Mouse (Mus musculus): ENCODE data around the gene Lum. TPM values are rescaled to one million over a fixed set of nuclear protein-coding genes. Genes with fewer than 3 reads are reported as not detected.

The Lum gene
- polyA plus RNA-seq (2015; fragmentation: Nextera tagmentation; extraction: Ambion mirVana): 9.9 and 13.8 TPM in 2 replicates

GRCm38 (mm10) chr10:97564957-97565856 is at the start of gene Lum:
Gene Lum, plus strand, starts transcription at chr10:97565128.

DNA sequence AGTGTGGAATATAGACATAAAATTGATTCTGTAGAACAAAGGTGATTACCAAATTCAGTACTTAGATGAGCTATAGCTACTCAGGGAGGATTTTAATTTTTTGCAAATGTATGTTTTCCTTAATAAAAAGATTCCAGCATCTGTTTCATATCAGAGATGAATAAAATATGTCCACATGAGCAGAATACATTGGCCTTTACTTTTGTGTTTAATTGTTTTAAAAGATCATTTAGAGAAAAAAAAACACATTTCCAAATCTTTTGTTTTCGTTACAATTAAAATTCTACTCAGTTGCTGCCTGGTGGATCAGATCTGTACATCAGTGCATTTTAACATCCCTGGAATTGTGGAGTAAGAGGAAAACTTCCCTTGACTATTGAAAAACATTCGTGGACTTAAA is 41.7 kb downstream of the Lum start, which contains the start of gene Kera:
Kera (plus strand) TSS at position 301 of the 400 bp plus-strand sequence.

Other genes starting within 250 kb of the Lum start
- 93.8 and 120 TPM in 2 replicates for gene Dcn, start 85.5 kb upstream of the Lum start, polyA plus RNA-seq (2015; fragmentation: Nextera tagmentation; extraction: Ambion mirVana)
- 0.09 TPM in 1 of 2 replicates, not detected in the other for gene Kera, start 41.8 kb downstream of the Lum start, polyA plus RNA-seq (2015; fragmentation: Nextera tagmentation; extraction: Ambion mirVana)
- gene Epyc, start 78.9 kb downstream of the Lum start, polyA plus RNA-seq (2015; fragmentation: Nextera tagmentation; extraction: Ambion mirVana): 0.13 and 0.32 TPM in 2 replicates
- not detected in 2 replicates for gene Ccer1, start 127.9 kb downstream of the Lum start, polyA plus RNA-seq (2015; fragmentation: Nextera tagmentation; extraction: Ambion mirVana)
- not detected in 2 replicates for gene C030005K15Rik, start 161.6 kb downstream of the Lum start, polyA plus RNA-seq (2015; fragmentation: Nextera tagmentation; extraction: Ambion mirVana)

Measured in neural tube, postnatal 0 days (tissue).